Mouse (Mus musculus) embryo, embryonic 11 days (tissue): ENCODE measurements around the gene Dio1.
A peak's percentile ranks its signal among the peaks of the same experiment; 100 is the strongest.

Source experiments
- DNase-seq: peaks from one replicate; pipeline ENCODE4 v3.0.0-alpha.2; 2015

Gene Dio1

GRCm38 (mm10) chr4:107306966-107307365, at the start of gene Dio1:
Dio1 (minus strand) TSS chr4:107307169.
- no peak for DNase-seq

- DNase-seq, result peak; percentile 78
These were observed 47.6 kb upstream of the Dio1 start for GRCm38 (mm10) chr4:107354543-107354942.

DNA sequence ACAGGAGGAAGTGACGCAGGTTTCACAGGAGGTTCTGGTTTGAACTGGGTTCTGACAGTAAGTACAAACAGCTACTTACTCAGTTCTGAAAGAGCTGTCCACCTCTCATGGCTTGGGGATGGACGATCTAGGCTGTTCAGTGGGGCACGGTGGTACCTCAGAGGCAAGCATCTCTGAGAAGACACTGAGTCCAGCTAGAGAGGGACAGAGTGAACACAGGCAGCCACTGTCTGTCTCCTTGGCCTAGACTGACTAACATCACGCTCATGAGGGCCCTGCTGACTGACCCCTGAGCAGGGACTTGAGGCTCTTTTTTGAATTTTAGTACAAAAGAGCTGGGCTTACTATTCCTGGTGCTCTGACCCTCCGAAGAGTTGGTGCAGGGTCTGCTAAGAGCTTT, 47.2 kb upstream of the Dio1 start:
- DNase-seq, result no peak

DNA sequence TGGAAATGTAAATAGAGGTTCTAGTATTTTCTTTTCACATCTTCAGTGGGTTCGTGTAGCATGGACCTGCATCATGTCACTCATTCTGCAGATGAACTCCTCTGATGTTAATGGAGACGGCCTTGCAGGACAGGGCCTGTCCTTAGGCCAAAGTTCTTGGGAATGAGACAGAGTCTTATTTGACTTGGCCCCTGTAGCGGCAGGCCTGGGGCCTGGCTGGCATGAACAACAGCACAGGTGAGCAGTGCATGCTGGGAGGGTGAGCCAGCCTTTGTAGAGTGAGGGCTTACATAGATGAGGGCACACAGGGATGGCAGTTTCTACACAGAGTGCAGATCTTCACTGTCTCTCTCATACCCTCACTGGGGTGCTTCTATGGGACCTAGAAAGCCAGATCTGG, 46.6 kb upstream of the Dio1 start:
- no peak for DNase-seq

DNA sequence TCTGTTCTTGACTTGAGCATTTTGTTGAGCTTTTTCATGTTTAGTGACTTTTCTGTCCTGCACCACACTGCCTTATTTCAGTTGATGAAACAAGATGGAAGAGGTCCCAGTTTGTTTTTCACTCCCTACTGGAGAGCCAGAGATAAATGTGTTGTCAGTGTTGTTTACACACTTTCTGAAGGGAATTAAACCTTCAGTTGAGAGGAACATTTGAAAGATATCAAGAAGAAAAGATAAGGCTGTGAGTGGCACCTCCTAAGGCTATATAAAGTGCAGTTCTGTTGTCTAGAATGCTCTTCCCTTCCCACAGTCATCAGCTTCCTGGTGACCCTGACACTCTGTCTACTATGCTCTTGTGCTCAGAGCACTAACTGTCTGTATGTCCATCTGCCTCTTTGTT, 44.4 kb upstream of the Dio1 start:
- no peak for DNase-seq

GRCm38 (mm10) chr4:107349311-107350008, 42.5 kb upstream of the Dio1 start:
- DNase-seq, result peak; percentile 71

DNA sequence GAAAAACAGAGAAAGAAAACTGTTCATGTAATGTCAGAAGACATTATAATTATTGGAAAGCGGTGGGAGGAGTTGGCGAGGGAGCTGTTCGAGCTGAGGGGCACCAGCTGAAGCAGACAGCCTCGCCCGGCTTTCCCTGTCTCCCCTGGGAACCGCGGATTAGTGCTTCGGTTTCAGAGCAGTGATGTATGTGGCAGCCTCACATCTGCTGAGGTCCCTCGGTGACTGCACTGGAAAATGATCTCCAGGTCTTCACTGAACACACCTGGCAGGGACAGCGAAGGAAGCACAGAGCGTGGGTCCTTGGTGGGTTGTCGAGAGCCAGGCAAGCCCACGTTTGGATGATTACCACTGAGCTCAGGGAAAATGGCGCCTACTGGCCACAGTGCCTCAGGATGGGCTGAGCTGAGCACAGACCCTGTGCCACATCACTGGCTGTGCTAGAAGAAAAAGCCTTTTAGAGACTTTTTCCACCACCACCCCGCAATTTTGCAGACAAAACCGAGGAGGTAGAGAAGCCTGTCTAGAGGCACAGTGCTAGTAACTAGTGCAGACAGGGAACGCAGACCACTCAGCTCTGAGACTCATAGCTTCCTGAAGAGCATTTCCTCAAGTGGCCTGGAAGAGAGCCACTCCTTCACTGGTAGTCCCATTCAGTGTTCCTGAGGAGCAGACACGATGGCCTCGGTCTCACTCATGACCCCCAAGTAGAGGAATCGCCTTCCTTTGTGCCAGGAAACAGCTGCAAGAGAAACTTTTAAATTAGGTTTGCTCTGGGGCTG, 41.8 kb upstream of the Dio1 start:
- peak; percentile 14 for DNase-seq

- no peak for DNase-seq
These were observed 40.3 kb upstream of the Dio1 start for GRCm38 (mm10) chr4:107347221-107347620.

- no peak for DNase-seq
These were observed 37.6 kb upstream of the Dio1 start for GRCm38 (mm10) chr4:107344612-107345011.

GRCm38 (mm10) chr4:107341354-107341753, 34.4 kb upstream of the Dio1 start:
- DNase-seq, result peak; percentile 48

DNA sequence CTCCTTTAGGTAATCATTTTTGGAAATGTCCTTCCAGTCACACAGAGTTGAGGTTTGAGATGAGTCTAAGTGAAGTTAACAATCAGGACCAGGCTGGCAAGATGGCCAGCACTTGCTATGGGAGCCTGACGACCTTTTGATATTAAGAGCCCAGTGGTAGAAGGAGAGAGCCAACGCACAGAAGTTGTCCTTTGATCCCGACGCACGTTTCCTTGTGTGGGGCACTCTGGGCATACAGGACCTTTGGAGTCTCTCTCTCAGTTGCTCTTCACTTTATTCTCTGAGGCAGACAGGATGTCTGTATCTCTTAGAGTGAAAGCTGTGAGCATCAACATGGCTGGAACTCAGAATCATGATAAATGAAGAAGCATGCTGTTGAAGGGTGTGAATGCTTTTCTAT, 30.5 kb upstream of the Dio1 start:
- no peak for DNase-seq

DNA sequence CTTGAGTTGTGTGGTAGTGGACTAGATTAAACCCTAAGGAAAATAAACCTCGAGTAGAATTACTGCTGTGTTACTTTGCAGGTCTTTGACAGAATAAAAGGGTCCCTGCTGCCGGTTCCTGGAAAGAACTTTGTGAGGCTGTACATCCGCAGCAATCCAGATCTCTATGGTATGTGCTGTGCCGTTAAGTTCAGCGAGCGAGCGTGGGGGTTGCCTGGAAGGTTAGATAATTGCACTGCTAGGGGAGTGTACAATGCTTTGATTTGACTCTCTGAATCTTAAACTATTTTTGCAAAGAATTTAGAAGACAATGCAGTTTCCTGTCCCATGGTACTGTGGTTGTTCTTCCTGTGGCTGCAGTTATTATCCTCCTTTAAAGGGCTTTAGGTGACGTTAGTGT, 29.4 kb upstream of the Dio1 start:
- no peak for DNase-seq

DNA sequence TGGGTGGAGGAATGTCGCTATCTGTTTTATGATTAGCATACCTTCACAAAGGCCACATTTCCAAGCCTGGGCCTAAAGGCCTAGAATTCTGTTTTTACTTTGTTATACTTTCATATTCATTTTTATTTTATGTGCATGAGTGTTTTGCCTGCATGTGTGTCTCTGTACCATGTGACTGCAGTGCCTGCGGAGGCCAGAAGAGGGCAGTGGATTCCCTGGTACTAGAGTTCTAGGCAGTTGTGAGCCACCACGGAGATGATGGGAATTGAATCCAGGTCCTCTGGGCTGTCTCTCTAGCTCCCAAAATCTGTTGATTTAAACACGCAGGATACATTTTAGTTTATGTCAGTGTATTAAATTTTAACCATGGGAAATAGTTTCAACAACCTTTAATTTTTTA, 26.5 kb upstream of the Dio1 start:
- no peak for DNase-seq

DNA sequence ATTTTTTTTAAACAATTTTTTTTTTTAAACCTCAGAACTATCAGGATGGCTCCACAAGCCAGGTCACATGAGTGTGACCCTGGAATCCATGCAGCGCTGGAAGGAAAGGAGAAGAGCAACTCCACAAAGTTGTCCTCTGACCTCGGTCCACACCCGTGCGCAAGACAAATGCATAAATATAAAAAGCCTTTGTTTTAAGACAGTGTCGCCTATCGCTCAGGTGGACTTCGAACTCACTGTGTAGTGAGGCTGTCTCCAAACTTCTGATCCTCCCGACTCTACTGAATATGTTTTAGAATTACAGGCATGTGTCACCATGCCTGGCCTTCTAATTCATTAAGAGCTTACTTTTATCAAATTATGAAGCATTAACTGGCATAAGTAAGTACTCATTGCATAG, 21.6 kb upstream of the Dio1 start:
- DNase-seq, result no peak

DNA sequence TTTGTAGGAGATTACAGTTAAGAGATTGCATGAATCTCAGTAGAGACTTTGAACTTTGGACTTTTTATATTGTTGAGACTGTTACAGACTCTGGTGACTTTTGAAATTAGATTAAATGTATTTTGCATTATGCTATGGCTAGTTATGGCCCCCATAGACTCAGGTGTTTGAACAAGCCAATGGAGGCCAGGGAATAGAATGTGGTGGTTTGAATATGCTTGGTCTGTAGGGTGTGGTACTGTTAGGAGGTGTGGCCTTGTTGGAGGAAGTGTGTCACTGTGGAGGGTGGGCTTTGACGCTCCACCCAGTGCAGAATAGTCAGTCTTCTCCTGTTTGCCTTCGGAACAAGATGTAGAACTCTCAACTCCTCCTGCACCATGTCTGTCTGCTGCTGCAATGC, 16.1 kb upstream of the Dio1 start:
- no peak for DNase-seq

DNA sequence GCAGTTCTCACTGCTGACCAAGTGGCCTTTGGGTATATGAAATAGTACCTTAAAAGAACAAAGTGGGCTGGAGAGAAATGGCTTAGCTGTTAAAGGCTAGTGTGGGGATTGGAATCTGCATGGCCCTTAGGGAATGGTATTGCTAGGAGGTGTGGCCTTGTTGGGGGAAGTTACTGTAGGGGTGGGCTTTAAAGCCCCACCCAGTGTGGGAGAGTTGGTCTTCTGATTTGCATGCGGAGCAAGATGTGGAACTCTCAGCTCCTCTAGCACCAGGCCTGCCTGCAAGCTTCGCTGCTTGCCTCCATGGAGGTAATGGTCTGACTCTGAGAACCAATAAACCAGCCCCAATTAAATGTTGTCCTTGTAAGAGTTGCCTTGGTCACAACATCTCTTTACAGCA, 14.1 kb upstream of the Dio1 start:
- no peak for DNase-seq

DNA sequence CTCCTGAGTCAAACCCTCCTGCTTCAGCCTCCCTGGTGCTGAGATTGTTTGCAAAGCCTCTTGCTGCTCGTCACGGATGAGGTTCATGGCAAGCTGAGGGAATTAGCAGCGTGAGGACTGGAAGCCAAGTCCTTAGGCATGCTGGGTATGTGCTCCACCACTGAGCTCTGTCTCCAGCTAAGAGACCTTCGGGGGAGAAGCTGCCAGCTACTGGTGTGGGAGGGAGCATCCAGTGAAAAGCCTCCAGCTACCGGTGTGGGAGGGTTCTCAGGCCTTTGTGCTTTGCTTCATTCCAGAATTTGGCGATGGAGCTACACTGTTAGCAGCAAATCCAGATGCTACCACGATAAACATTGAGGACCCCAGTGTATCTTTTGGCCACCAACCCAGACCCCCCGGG, 11.7 kb upstream of the Dio1 start:
- DNase-seq, result no peak

- DNase-seq, result no peak
These were observed 7.5 kb upstream of the Dio1 start for GRCm38 (mm10) chr4:107314479-107314805.

DNA sequence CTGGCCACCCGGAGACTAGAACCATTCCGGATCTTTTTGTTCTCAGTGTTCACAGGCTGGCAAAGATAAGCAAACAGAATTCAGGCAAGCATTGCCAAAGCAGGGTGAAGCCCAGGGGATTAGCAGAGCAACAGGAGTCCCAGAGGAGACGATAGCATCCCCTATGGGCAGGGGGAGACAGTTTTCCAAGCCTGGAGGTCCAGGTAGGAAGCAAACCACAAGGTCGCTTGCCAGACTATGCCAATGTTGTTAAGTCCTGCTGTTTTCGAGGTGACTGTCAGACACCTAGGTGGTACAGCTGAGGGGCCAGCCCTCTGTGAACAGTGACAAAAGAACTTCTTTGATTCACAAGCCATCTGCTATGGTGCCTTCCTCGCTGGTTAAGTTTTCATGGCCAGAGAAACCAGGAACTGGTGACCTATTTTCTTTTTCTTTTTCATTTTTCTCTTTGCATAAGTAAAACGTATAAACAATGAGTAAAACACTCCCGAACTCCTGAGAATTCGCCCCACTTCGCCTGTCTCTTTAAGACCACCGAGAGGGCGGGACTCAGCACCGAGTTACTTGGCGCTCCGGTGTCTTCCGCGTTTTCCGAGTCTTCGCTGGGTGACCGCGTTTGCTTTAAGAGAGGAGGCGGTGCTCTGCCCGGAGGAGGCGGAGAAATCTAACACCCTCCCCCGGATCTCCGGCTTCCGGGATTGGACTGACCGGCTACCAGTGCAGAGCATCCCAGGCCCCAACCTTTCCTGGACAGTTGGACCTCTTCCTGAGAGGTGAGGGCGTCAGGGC, 6.9 kb upstream of the Dio1 start, which contains the start of gene Yipf1:
Gene Yipf1, plus strand, starts transcription at position 674 of the 789 bp plus-strand sequence.
- peak; percentile 95 for DNase-seq

DNA sequence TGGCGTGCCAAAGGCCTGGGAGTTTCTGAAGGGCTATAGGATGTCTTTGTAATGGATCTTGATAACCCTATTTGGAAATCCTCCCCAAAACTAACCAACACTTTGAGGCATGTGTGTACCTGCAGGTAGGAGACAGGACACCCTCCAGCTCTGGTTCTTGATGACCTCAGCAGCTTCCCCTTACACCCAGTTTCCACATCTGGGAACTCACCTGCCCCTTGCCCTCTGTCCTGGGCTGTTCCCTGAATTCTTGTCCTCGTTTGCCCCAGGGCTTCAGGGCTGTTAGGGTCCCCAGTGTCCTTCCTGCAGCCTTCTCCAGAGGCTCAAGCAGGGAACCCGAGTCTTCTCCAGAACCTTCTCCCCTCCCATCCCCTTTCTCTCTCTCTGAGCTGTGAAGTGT, 3.4 kb downstream of the Dio1 start:
- DNase-seq, result no peak

DNA sequence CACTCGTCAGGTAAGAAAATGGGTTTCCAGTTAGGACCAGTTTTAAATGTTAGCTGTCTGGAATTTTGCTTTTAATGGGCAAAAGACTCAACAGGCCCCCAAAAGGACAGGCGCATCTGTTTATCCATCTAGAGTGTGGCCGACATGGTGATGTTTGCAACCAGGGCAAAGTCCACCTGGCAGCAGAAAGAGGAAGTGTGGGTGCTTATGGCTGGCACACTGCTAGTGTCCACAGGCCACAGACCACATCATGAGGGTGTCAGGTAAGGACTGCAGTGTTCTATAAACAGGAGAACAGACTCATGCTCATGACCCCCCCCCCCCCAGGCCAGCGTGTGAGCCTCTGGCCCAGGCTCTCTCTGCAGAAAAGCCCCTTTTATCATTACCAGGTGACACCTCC, 4.1 kb downstream of the Dio1 start:
- DNase-seq, result no peak

GRCm38 (mm10) chr4:107302221-107302620, 4.7 kb downstream of the Dio1 start:
- no peak for DNase-seq

GRCm38 (mm10) chr4:107300902-107301555, 5.9 kb downstream of the Dio1 start:
- no peak for DNase-seq
